In genomic region chr11:61495528-61495927, GRCm38 (mm10) we compare ENCODE assay signal across 17 mouse cellular contexts. TPM values are rescaled to one million over a fixed set of nuclear protein-coding genes. Genes with fewer than 3 reads are reported as not detected.
DNase-seq lines count a peak whose midpoint lies in the region; ATAC-seq and TF ChIP-seq lines count a peak whose summit lies in the region.
"Had no signal": no experiment of that assay in that cellular context is flagged by ENCODE, and none has a peak within 500 bp of the region (broad histone marks: within the 10 kb centered on the region; RNA-seq: fewer than 3 reads in every experiment).

No protein-coding gene starts in this region.

- WGBS in intestine, embryonic 16.5 days: 90% methylated on average over 2 of the region's 2 CpGs
- 83% methylated on average over 2 of the region's 2 CpGs for WGBS in intestine, postnatal 0 days
- 74% methylated on average over 2 of the region's 2 CpGs for WGBS in lung, embryonic 16.5 days
- 90% methylated on average over 2 of the region's 2 CpGs for WGBS in neural tube, embryonic 13.5 days

- H3K9me3 ChIP-seq in intestine, embryonic 16.5 days (ENCODE audit: control insufficient read depth, low read length): no peaks in the 10 kb centered on the region
- no peaks in the 10 kb centered on the region for H3K9me3 ChIP-seq in intestine, postnatal 0 days (ENCODE audit: control insufficient read depth)
- no peaks in the 10 kb centered on the region for H3K9me3 ChIP-seq in lung, embryonic 16.5 days (ENCODE audit: control insufficient read depth, low read length)
- no peaks in the 10 kb centered on the region for H3K9me3 ChIP-seq in neural tube, embryonic 13.5 days
- H3K9me3 ChIP-seq: forebrain, embryonic 12.5 days had no signal

- H3K9ac ChIP-seq in intestine, embryonic 16.5 days (ENCODE audit: low read depth, low read length): no peak overlapping the region
- H3K9ac ChIP-seq in intestine, postnatal 0 days (ENCODE audit: low read depth, low read length): no peak overlapping the region
- H3K9ac ChIP-seq in lung, embryonic 16.5 days (ENCODE audit: low read length): no peak overlapping the region
- no peak overlapping the region for H3K9ac ChIP-seq in neural tube, embryonic 13.5 days

- no peak for TF ChIP-seq CTCF in intestine, postnatal 0 days (IDR thresholded peaks at IDR 0.05; ENCODE audit: low read depth)

- no peak overlapping the region for H3K4me2 ChIP-seq in intestine, embryonic 16.5 days (ENCODE audit: low read depth, low read length)
- no peak overlapping the region for H3K4me2 ChIP-seq in intestine, postnatal 0 days (replicated peaks; ENCODE audit: low read depth)
- no peak overlapping the region for H3K4me2 ChIP-seq in lung, embryonic 16.5 days (ENCODE audit: low read depth, low read length)
- no peak overlapping the region for H3K4me2 ChIP-seq in neural tube, embryonic 13.5 days

- no peak for ATAC-seq in intestine, embryonic 16.5 days
- no peak for ATAC-seq in intestine, postnatal 0 days
- ATAC-seq in lung, embryonic 16.5 days (ENCODE audit: low read depth): no peak
- no peak for ATAC-seq in neural tube, embryonic 13.5 days (ENCODE audit: low read depth)
- ATAC-seq: activated CD4-positive, CD25-positive, alpha-beta regulatory T cell, adult 4 months; hindbrain, embryonic 16.5 days had no signal

- no peaks in the 10 kb centered on the region for H3K27me3 ChIP-seq in intestine, embryonic 16.5 days (replicated peaks; ENCODE audit: control insufficient read depth, insufficient read depth, low read length)
- no peaks in the 10 kb centered on the region for H3K27me3 ChIP-seq in intestine, postnatal 0 days (replicated peaks; ENCODE audit: control insufficient read depth, insufficient read depth, low read length)
- no peaks in the 10 kb centered on the region for H3K27me3 ChIP-seq in lung, embryonic 16.5 days (ENCODE audit: control insufficient read depth, insufficient read depth, low read depth, low read length)
- no peaks in the 10 kb centered on the region for H3K27me3 ChIP-seq in neural tube, embryonic 13.5 days
- H3K27me3 ChIP-seq: CH12.LX; forebrain, embryonic 12.5 days had no signal

- H3K4me1 ChIP-seq in intestine, embryonic 16.5 days (ENCODE audit: control insufficient read depth, insufficient read depth, low read length): peaks cover 11% of the 10 kb centered on the region
- 0 out of 2 replicates have a peak, but pooled peaks cover 13% of the 10 kb centered on the region for H3K4me1 ChIP-seq in intestine, postnatal 0 days (replicated peaks; ENCODE audit: control insufficient read depth, insufficient read depth, low read length)
- peaks cover 15% of the 10 kb centered on the region for H3K4me1 ChIP-seq in lung, embryonic 16.5 days (replicated peaks; ENCODE audit: control insufficient read depth, insufficient read depth, low read length)
- peaks cover 25% of the 10 kb centered on the region for H3K4me1 ChIP-seq in neural tube, embryonic 13.5 days (replicated peaks)

- DNase-seq in cerebellum, adult 9-11 months: peak; percentile 42
- no peak for DNase-seq in cerebellum, adult 9-10 months
- DNase-seq in lung, postnatal 4 days: no peak
- DNase-seq in c-Kit-positive CD71-positive TER-119-positive erythroid progenitor cells, embryonic 14.5 days (ENCODE audit: low spot score): no peak
- DNase-seq: adrenal gland, postnatal 36 days; cerebellum, postnatal 25 days; kidney, postnatal 10 days; lung, adult 18-20 months had no signal

- peak overlapping the region; percentile 75 for H3K27ac ChIP-seq in intestine, embryonic 16.5 days (ENCODE audit: low read length)
- no peak overlapping the region for H3K27ac ChIP-seq in intestine, postnatal 0 days (ENCODE audit: low read depth, low read length)
- H3K27ac ChIP-seq in lung, embryonic 16.5 days (ENCODE audit: low read length): peak overlapping the region; percentile 92
- H3K27ac ChIP-seq in neural tube, embryonic 13.5 days (replicated peaks): 0 out of 2 replicates have a peak overlapping the region, but pooled peaks have one; percentile 93

- peaks cover 13% of the 10 kb centered on the region for H3K36me3 ChIP-seq in intestine, embryonic 16.5 days (ENCODE audit: control insufficient read depth, insufficient read depth, low read length)
- H3K36me3 ChIP-seq in intestine, postnatal 0 days (ENCODE audit: control insufficient read depth, insufficient read depth): peaks cover 12% of the 10 kb centered on the region
- peaks cover 17% of the 10 kb centered on the region for H3K36me3 ChIP-seq in lung, embryonic 16.5 days (ENCODE audit: control insufficient read depth, insufficient read depth, low read length)
- H3K36me3 ChIP-seq in neural tube, embryonic 13.5 days: peaks cover 23% of the 10 kb centered on the region

- H3K4me3 ChIP-seq in intestine, embryonic 16.5 days (ENCODE audit: low read length): no peak overlapping the region
- no peak overlapping the region for H3K4me3 ChIP-seq in intestine, postnatal 0 days (ENCODE audit: low read depth, low read length)
- no peak overlapping the region for H3K4me3 ChIP-seq in lung, embryonic 16.5 days (ENCODE audit: low read length)
- no peak overlapping the region for H3K4me3 ChIP-seq in neural tube, embryonic 13.5 days

RNA-seq across cellular contexts. Expression of gene Mapk7, which starts 1.3 kb away (rescaled TPM):
- 34.2 and 34.9 TPM in 2 replicates for polyA plus RNA-seq in intestine, embryonic 16.5 days (2015; fragmentation: Nextera tagmentation; extraction: Ambion mirVana)
- 14.5 and 16.2 TPM in 2 replicates for polyA plus RNA-seq in intestine, postnatal 0 days (2015; fragmentation: Nextera tagmentation; extraction: Ambion mirVana)
- 59.6 and 61.8 TPM in 2 replicates for polyA plus RNA-seq in lung, embryonic 16.5 days (2015; fragmentation: Nextera tagmentation; extraction: Ambion mirVana)
- polyA plus RNA-seq in neural tube, embryonic 13.5 days (2015; fragmentation: Nextera tagmentation; extraction: Ambion mirVana): 73.6 and 85.1 TPM in 2 replicates

RNA-seq across cellular contexts. Expression of gene B9d1, which starts 9.4 kb away (rescaled TPM):
- 18.9 and 19.2 TPM in 2 replicates for polyA plus RNA-seq in intestine, embryonic 16.5 days (2015; fragmentation: Nextera tagmentation; extraction: Ambion mirVana)
- 6.1 TPM in 2 replicates for polyA plus RNA-seq in intestine, postnatal 0 days (2015; fragmentation: Nextera tagmentation; extraction: Ambion mirVana)
- 47.3 and 47.9 TPM in 2 replicates for polyA plus RNA-seq in lung, embryonic 16.5 days (2015; fragmentation: Nextera tagmentation; extraction: Ambion mirVana)
- polyA plus RNA-seq in neural tube, embryonic 13.5 days (2015; fragmentation: Nextera tagmentation; extraction: Ambion mirVana): 36.4 and 36.5 TPM in 2 replicates

RNA-seq across cellular contexts. Expression of gene Mfap4, which starts 10.3 kb away (rescaled TPM):
- polyA plus RNA-seq in intestine, embryonic 16.5 days (2015; fragmentation: Nextera tagmentation; extraction: Ambion mirVana): 229 and 237 TPM in 2 replicates
- 78.2 and 97.0 TPM in 2 replicates for polyA plus RNA-seq in intestine, postnatal 0 days (2015; fragmentation: Nextera tagmentation; extraction: Ambion mirVana)
- polyA plus RNA-seq in lung, embryonic 16.5 days (2015; fragmentation: Nextera tagmentation; extraction: Ambion mirVana): 1,630 and 1,660 TPM in 2 replicates
- polyA plus RNA-seq in neural tube, embryonic 13.5 days (2015; fragmentation: Nextera tagmentation; extraction: Ambion mirVana): 91.0 and 108 TPM in 2 replicates
- polyA plus RNA-seq: activated CD4-positive, CD25-positive, alpha-beta regulatory T cell, adult 4 months had no signal

RNA-seq across cellular contexts. Expression of gene Rnf112, which starts 41.6 kb away (rescaled TPM):
- polyA plus RNA-seq in intestine, embryonic 16.5 days (2015; fragmentation: Nextera tagmentation; extraction: Ambion mirVana): 0.88 and 1.1 TPM in 2 replicates
- polyA plus RNA-seq in intestine, postnatal 0 days (2015; fragmentation: Nextera tagmentation; extraction: Ambion mirVana): 0.56 and 0.69 TPM in 2 replicates
- 0.78 and 1.2 TPM in 2 replicates for polyA plus RNA-seq in lung, embryonic 16.5 days (2015; fragmentation: Nextera tagmentation; extraction: Ambion mirVana)
- 13.1 and 14.2 TPM in 2 replicates for polyA plus RNA-seq in neural tube, embryonic 13.5 days (2015; fragmentation: Nextera tagmentation; extraction: Ambion mirVana)
- polyA plus RNA-seq: activated CD4-positive, CD25-positive, alpha-beta regulatory T cell, adult 4 months; spleen, adult 2 months had no signal
